Mouse (Mus musculus): ENCODE data around the gene Ube2q2.

- TF ChIP-seq CTCF (IDR thresholded peaks at IDR 0.05; ENCODE audit: low read depth) = no peak
- no peak for TF ChIP-seq EP300 (IDR thresholded peaks at IDR 0.05; ENCODE audit: low read depth)
These were observed 22.2 kb downstream of the Ube2q2 start for GRCm38 (mm10) chr9:55170655-55171412.

Measured in heart, postnatal 0 days (tissue).